Mouse (Mus musculus): ENCODE data around the gene Xpo1. TPM values are rescaled to one million over a fixed set of nuclear protein-coding genes. Genes with fewer than 3 reads are reported as not detected.

Gene Xpo1
- polyA plus RNA-seq, 1 experiment from 2014 or later: 187 TPM

GRCm38 (mm10) chr11:23256194-23256802, 457 bp downstream of the Xpo1 start:
- Histone ChIP-seq H3K27ac (ENCODE audit: low read depth, low read length) (peak overlapping the region; percentile 100), H3K4me3 (ENCODE audit: low read depth, low read length) (peak overlapping the region; percentile 99), H3K9ac (ENCODE audit: low read length) (peak overlapping the region; percentile 99), H3K4me2 (ENCODE audit: low read depth, low read length, severe bottlenecking) (peak overlapping the region; percentile 50), H3K4me1 (replicated peaks; ENCODE audit: control insufficient read depth, insufficient read depth, low read length) (peaks cover 2% of the 10 kb centered on the region; the same call in 1 of the 2 replicates), H3K36me3 (ENCODE audit: control insufficient read depth, insufficient read depth, low read length) (no peaks in the 10 kb centered on the region), H3K27me3 (ENCODE audit: control insufficient read depth, insufficient read depth, low read length) (no peaks in the 10 kb centered on the region), H3K9me3 (ENCODE audit: control insufficient read depth, low read length) (no peaks in the 10 kb centered on the region)
- DNase-seq (ENCODE audit: low spot score): no peak
- ATAC-seq (replicated peaks; ENCODE audit: low FRiP score): peak; percentile 40
- under 1% methylated on average over 46 of the region's 51 CpGs for WGBS

- ATAC-seq (replicated peaks; ENCODE audit: low FRiP score) (no peak), DNase-seq (ENCODE audit: low spot score) (peak; percentile 81)
- under 1% methylated on average over 48 of the region's 48 CpGs for WGBS
- Histone ChIP-seq H3K27me3 (ENCODE audit: control insufficient read depth, insufficient read depth, low read length) (no peaks in the 10 kb centered on the region), H3K4me1 (replicated peaks; ENCODE audit: control insufficient read depth, insufficient read depth, low read length) (peaks cover 2% of the 10 kb centered on the region; the same call in 1 of the 2 replicates), H3K4me3 (ENCODE audit: low read depth, low read length) (peak overlapping the region; percentile 99), H3K4me2 (ENCODE audit: low read depth, low read length, severe bottlenecking) (peak overlapping the region; percentile 50), H3K9ac (ENCODE audit: low read length) (peak overlapping the region; percentile 99), H3K36me3 (ENCODE audit: control insufficient read depth, insufficient read depth, low read length) (no peaks in the 10 kb centered on the region), H3K9me3 (ENCODE audit: control insufficient read depth, low read length) (no peaks in the 10 kb centered on the region), H3K27ac (ENCODE audit: low read depth, low read length) (peak overlapping the region; percentile 100)
Measured at GRCm38 (mm10) chr11:23256803-23257704, 1.2 kb downstream of the Xpo1 start.

- peaks cover 2% of the 10 kb centered on the region; the same call in 1 of the 2 replicates for H3K4me1 ChIP-seq (replicated peaks; ENCODE audit: control insufficient read depth, insufficient read depth, low read length)
- H3K27me3 ChIP-seq (ENCODE audit: control insufficient read depth, insufficient read depth, low read length): no peaks in the 10 kb centered on the region
- no peak overlapping the region for H3K9ac ChIP-seq (ENCODE audit: low read length)
- ATAC-seq (replicated peaks; ENCODE audit: low FRiP score) (no peak), DNase-seq (ENCODE audit: low spot score) (no peak)
- H3K27ac ChIP-seq (ENCODE audit: low read depth, low read length): no peak overlapping the region
- peaks cover 4% of the 10 kb centered on the region; the same call in 1 of the 2 replicates for H3K36me3 ChIP-seq (ENCODE audit: control insufficient read depth, insufficient read depth, low read length)
- WGBS: 92% methylated on average over 4 of the region's 4 CpGs
- no peak overlapping the region for H3K4me3 ChIP-seq (ENCODE audit: low read depth, low read length)
- no peaks in the 10 kb centered on the region for H3K9me3 ChIP-seq (ENCODE audit: control insufficient read depth, low read length)
- no peak overlapping the region for H3K4me2 ChIP-seq (ENCODE audit: low read depth, low read length, severe bottlenecking)
Measured at GRCm38 (mm10) chr11:23259073-23259472, 3.2 kb downstream of the Xpo1 start.

- Histone ChIP-seq H3K9me3 (ENCODE audit: control insufficient read depth, low read length) (no peaks in the 10 kb centered on the region), H3K27me3 (ENCODE audit: control insufficient read depth, insufficient read depth, low read length) (no peaks in the 10 kb centered on the region), H3K4me2 (ENCODE audit: low read depth, low read length, severe bottlenecking) (no peak overlapping the region), H3K9ac (ENCODE audit: low read length) (no peak overlapping the region), H3K4me1 (replicated peaks; ENCODE audit: control insufficient read depth, insufficient read depth, low read length) (peaks cover 2% of the 10 kb centered on the region; the same call in 1 of the 2 replicates), H3K27ac (ENCODE audit: low read depth, low read length) (no peak overlapping the region), H3K36me3 (ENCODE audit: control insufficient read depth, insufficient read depth, low read length) (peaks cover 4% of the 10 kb centered on the region; the same call in 1 of the 2 replicates), H3K4me3 (ENCODE audit: low read depth, low read length) (no peak overlapping the region)
- WGBS: 79% methylated on average over 1 of the region's 1 CpGs
- ATAC-seq (replicated peaks; ENCODE audit: low FRiP score) (no peak), DNase-seq (ENCODE audit: low spot score) (no peak)
Measured at GRCm38 (mm10) chr11:23259481-23259880, 3.6 kb downstream of the Xpo1 start.

DNA sequence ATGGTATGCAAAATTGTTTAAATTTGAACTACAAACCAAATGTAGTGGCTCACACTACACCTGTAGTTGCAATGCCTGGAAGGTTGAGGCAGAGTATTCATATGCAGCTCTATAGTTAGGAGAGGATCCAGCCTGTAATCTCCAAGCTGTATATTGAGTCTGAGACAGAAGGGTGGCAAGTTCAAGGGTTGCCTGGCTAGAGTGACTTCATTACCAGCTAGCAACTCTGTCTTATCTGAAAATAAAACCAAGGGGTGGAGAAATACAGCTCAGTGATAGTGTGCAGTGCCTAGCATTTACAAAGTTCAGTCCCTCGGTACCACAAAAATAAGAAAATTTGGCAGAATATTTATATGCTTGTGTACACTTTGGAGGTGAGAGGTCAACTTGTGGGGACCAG, 4.3 kb downstream of the Xpo1 start:
- no peak overlapping the region for H3K9ac ChIP-seq (ENCODE audit: low read length)
- DNase-seq (ENCODE audit: low spot score): no peak
- WGBS: 96% methylated on average over 1 of the region's 1 CpGs
- no peaks in the 10 kb centered on the region for H3K27me3 ChIP-seq (ENCODE audit: control insufficient read depth, insufficient read depth, low read length)
- no peak overlapping the region for H3K4me2 ChIP-seq (ENCODE audit: low read depth, low read length, severe bottlenecking)
- no peaks in the 10 kb centered on the region for H3K9me3 ChIP-seq (ENCODE audit: control insufficient read depth, low read length)
- no peak overlapping the region for H3K27ac ChIP-seq (ENCODE audit: low read depth, low read length)
- no peak for ATAC-seq (replicated peaks; ENCODE audit: low FRiP score)
- H3K4me3 ChIP-seq (ENCODE audit: low read depth, low read length): no peak overlapping the region
- H3K36me3 ChIP-seq (ENCODE audit: control insufficient read depth, insufficient read depth, low read length): peaks cover 4% of the 10 kb centered on the region; the same call in 1 of the 2 replicates
- peaks cover 2% of the 10 kb centered on the region; the same call in 1 of the 2 replicates for H3K4me1 ChIP-seq (replicated peaks; ENCODE audit: control insufficient read depth, insufficient read depth, low read length)

- no peaks in the 10 kb centered on the region for H3K9me3 ChIP-seq (ENCODE audit: control insufficient read depth, low read length)
- H3K27ac ChIP-seq (ENCODE audit: low read depth, low read length): no peak overlapping the region
- no peaks in the 10 kb centered on the region for H3K27me3 ChIP-seq (ENCODE audit: control insufficient read depth, insufficient read depth, low read length)
- ATAC-seq (replicated peaks; ENCODE audit: low FRiP score) (no peak), DNase-seq (ENCODE audit: low spot score) (no peak)
- peaks cover 4% of the 10 kb centered on the region; the same call in 1 of the 2 replicates for H3K36me3 ChIP-seq (ENCODE audit: control insufficient read depth, insufficient read depth, low read length)
- no peak overlapping the region for H3K4me2 ChIP-seq (ENCODE audit: low read depth, low read length, severe bottlenecking)
- H3K9ac ChIP-seq (ENCODE audit: low read length): no peak overlapping the region
- H3K4me3 ChIP-seq (ENCODE audit: low read depth, low read length): no peak overlapping the region
- 83% methylated on average over 3 of the region's 3 CpGs for WGBS
- peaks cover 2% of the 10 kb centered on the region; the same call in 1 of the 2 replicates for H3K4me1 ChIP-seq (replicated peaks; ENCODE audit: control insufficient read depth, insufficient read depth, low read length)
Measured at GRCm38 (mm10) chr11:23261490-23261889, 5.6 kb downstream of the Xpo1 start.

- no peaks in the 10 kb centered on the region for H3K4me1 ChIP-seq (replicated peaks; ENCODE audit: control insufficient read depth, insufficient read depth, low read length)
- ATAC-seq (replicated peaks; ENCODE audit: low FRiP score) (no peak), DNase-seq (ENCODE audit: low spot score) (no peak)
- peaks cover 4% of the 10 kb centered on the region for H3K36me3 ChIP-seq (ENCODE audit: control insufficient read depth, insufficient read depth, low read length)
- H3K4me2 ChIP-seq (ENCODE audit: low read depth, low read length, severe bottlenecking): no peak overlapping the region
- H3K4me3 ChIP-seq (ENCODE audit: low read depth, low read length): no peak overlapping the region
- no peaks in the 10 kb centered on the region for H3K9me3 ChIP-seq (ENCODE audit: control insufficient read depth, low read length)
- H3K9ac ChIP-seq (ENCODE audit: low read length): no peak overlapping the region
- H3K27me3 ChIP-seq (ENCODE audit: control insufficient read depth, insufficient read depth, low read length): no peaks in the 10 kb centered on the region
- no peak overlapping the region for H3K27ac ChIP-seq (ENCODE audit: low read depth, low read length)
Measured at GRCm38 (mm10) chr11:23264949-23265348, 9.1 kb downstream of the Xpo1 start.

DNA sequence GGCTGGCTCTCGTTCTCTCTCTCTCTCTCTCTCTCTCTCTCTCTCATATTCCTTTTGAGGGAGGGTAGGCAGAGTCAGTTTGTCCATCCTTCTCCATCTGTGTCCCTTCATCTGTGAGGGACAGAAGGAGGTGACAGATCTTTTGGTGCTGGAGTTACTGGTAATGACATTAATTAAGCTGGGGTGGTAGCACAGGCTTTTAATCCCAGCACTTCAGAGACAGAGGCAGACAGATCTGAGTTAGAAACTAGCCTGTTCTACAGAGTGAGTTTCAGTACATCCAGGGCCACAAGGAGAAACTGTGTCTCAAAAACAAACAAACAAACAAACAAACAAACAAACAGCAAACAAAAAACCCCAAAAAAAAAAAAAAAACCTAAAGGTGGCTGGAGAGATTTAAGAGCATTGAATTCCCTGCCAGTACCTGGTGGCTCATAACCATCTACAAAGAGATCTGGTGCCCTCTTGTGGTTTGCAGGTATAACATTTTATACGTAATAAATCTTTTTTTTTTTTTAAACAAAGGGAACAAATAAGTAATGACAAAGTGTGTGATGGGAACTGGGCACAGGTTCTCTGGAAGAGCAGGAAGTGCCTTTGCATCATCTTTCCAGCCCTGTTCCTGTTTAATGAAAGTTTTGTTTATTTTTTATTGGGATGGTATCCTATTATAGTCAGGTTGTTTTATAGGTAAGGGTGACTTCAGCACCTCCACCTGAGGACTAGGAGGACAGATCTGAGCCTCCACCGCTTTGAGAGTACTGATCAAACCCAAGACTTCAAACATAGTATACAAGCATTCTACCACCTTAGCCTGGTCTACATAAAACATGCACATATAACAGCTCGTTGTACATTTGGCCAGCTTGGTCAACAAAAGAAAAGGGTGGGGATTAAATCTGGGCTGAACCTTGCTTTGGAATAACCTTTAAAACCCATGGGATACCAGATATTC, 16.2 kb downstream of the Xpo1 start:
- ATAC-seq (replicated peaks; ENCODE audit: low FRiP score) (no peak), DNase-seq (ENCODE audit: low spot score) (no peak)
- H3K27ac ChIP-seq (ENCODE audit: low read depth, low read length): no peak overlapping the region
- no peaks in the 10 kb centered on the region for H3K9me3 ChIP-seq (ENCODE audit: control insufficient read depth, low read length)
- H3K36me3 ChIP-seq (ENCODE audit: control insufficient read depth, insufficient read depth, low read length): peaks cover 14% of the 10 kb centered on the region
- no peak overlapping the region for H3K4me3 ChIP-seq (ENCODE audit: low read depth, low read length)
- H3K27me3 ChIP-seq (ENCODE audit: control insufficient read depth, insufficient read depth, low read length): no peaks in the 10 kb centered on the region
- WGBS: 78% methylated on average over 4 of the region's 4 CpGs
- no peak overlapping the region for H3K9ac ChIP-seq (ENCODE audit: low read length)
- no peak overlapping the region for H3K4me2 ChIP-seq (ENCODE audit: low read depth, low read length, severe bottlenecking)
- H3K4me1 ChIP-seq (replicated peaks; ENCODE audit: control insufficient read depth, insufficient read depth, low read length): no peaks in the 10 kb centered on the region

All from forebrain, embryonic 11.5 days (tissue).